Mouse (Mus musculus) forebrain, embryonic 11.5 days (tissue): ENCODE results near the gene Btbd35f12. TPM values are rescaled to one million over a fixed set of nuclear protein-coding genes. Genes with fewer than 3 reads are reported as not detected.
"Not testable (repeated sequence)": the region's sequence is repeated elsewhere in the genome, so short reads cannot be mapped to it uniquely, and the experiment has no call there.

Experiments
- ATAC-seq: fragments of 200-750 bp; cut with Nextera tagmentation; replicated peaks from 2 replicates; pipeline ENCODE4 v1.8.0; 2017; ENCODE audit warnings: moderate TSS enrichment; ENCODE audit not compliant: low FRiP score
- DNase-seq: peaks from one replicate; pipeline ENCODE4 v3.0.0-alpha.2; 2017; ENCODE audit warnings: low spot score
- H3K27ac ChIP-seq: fragments of 300-500 bp; sonication (generic); 2 replicates; pipeline ENCODE4 v1.5.1; 2014; ENCODE audit warnings: low read depth, low read length
- H3K27me3 ChIP-seq: fragments of 300-500 bp; sonication (generic); 2 replicates; pipeline ENCODE4 v1.6.1; 2014; ENCODE audit warnings: mild to moderate bottlenecking, low read length, mixed read lengths; ENCODE audit not compliant: control insufficient read depth, insufficient read depth
- H3K36me3 ChIP-seq: fragments of 300-500 bp; sonication (generic); 2 replicates; pipeline ENCODE4 v1.6.1; 2014; ENCODE audit warnings: mild to moderate bottlenecking, low read length, moderate library complexity, mixed read lengths; ENCODE audit not compliant: control insufficient read depth, insufficient read depth
- H3K4me1 ChIP-seq: fragments of 300-500 bp; sonication (generic); replicated peaks from 2 replicates; pipeline ENCODE4 v1.6.1; 2014; ENCODE audit warnings: low read length, mixed read lengths; ENCODE audit not compliant: control insufficient read depth, insufficient read depth
- H3K4me2 ChIP-seq: fragments of 300-500 bp; sonication (generic); 2 replicates; pipeline ENCODE4 v1.6.1; 2014; ENCODE audit warnings: low read depth, mild to moderate bottlenecking, low read length, moderate library complexity, mixed read lengths; ENCODE audit not compliant: severe bottlenecking
- H3K4me3 ChIP-seq: fragments of 300-500 bp; sonication (generic); 2 replicates; pipeline ENCODE4 v1.5.1; 2014; ENCODE audit warnings: low read depth, low read length
- H3K9ac ChIP-seq: fragments of 300-500 bp; sonication (generic); 2 replicates; pipeline ENCODE4 v1.6.1; 2014; ENCODE audit warnings: low read length
- H3K9me3 ChIP-seq: fragments of 300-500 bp; sonication (generic); 2 replicates; pipeline ENCODE4 v1.6.1; 2016; ENCODE audit warnings: low read length, mixed read lengths; ENCODE audit not compliant: control insufficient read depth
- WGBS: fragments of 180-500 bp; shearing (Covaris S2); extraction: QIAGEN DNeasy Blood & Tissue Kit; methylation state at CpG from one replicate; pipeline ENCODE4 v1.1.7; 2014; 5-methylcytosine and 5-hydroxymethylcytosine counted together
- polyA plus RNA-seq: library from polyadenylated mRNA; unstranded; fragments of >200 nt; fragmentation: Nextera tagmentation; extraction: Ambion mirVana; gene quantifications from 2 replicates; pipeline ENCODE4 v1.2.1, GENCODE M21; 2014

Gene Btbd35f12
- not detected in 2 replicates for polyA plus RNA-seq

- H3K9ac ChIP-seq, ATAC-seq, H3K36me3 ChIP-seq, H3K9me3 ChIP-seq, H3K4me1 ChIP-seq, H3K4me3 ChIP-seq, H3K4me2 ChIP-seq, H3K27ac ChIP-seq, H3K27me3 ChIP-seq, DNase-seq: not testable (repeated sequence)
- WGBS, result no CpG with 5 or more reads among the region's 3 CpGs
Observed at GRCm38 (mm10) chrX:33313079-33313478, at the start of gene Btbd35f12. Gene Btbd35f12 (plus strand): TSS chrX:33313379.

- H3K9ac ChIP-seq, DNase-seq: not testable (repeated sequence)
- WGBS, result 82% methylated on average over 2 of the region's 2 CpGs
Observed at GRCm38 (mm10) chrX:33353254-33353653, 40.1 kb downstream of the Btbd35f12 start.

More at GRCm38 (mm10) chrX:33353254-33353653, 40.1 kb downstream of the Btbd35f12 start:
- H3K9me3 ChIP-seq, H3K4me2 ChIP-seq, H3K27ac ChIP-seq, H3K4me3 ChIP-seq, H3K36me3 ChIP-seq, ATAC-seq, H3K27me3 ChIP-seq, H3K4me1 ChIP-seq: not testable (repeated sequence)

Other genes starting within 250 kb of the Btbd35f12 start
- gene Spin2-ps6, start 78.5 kb upstream of the Btbd35f12 start, polyA plus RNA-seq, result not detected in 2 replicates